Mouse (Mus musculus): ENCODE results near the gene Gpr89.

DNA sequence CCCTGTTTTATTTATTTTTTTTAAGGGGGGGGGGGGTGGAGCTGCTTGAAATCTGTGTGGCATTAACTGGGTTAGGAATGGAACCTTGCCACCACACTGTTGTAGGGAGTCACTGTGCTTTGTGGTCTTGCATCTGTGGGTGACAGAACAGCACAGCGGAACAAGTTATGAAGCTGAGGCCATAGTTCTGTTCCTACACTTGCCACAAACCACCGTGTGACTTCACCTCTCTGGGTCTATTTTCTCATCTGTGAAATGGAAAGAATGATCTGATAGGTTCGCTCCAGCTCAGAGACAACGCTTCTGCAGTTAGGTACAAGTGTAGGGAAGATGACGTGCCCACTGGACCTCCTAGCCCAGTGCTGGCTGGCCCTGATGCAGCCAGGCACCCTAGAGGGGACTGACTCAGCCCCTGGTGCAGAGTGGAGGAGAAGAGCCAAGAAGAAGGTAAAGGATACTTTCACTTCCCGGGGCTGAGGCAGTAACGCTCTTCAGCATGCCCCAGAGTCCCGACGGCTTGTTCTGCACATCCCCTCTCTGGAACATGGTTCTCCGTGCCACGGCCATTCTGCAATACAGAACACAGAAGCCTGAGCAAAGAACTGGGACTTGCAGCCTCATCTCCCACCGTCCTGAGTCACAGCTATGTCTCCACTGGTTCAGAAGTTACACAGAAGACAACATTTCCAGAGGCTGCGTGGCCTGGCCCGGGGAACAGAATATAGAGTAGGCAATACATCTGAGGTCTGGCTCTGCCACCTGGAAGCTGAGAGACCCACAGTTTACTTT, 22.9 kb downstream of the Gpr89 start:
- TF ChIP-seq GATA1 (IDR thresholded peaks at IDR 0.05; ENCODE audit: low read length) (no peak), TAL1 (IDR thresholded peaks at IDR 0.05; ENCODE audit: low read length) (no peak)

All from erythroblast, embryonic 14.5 days (primary cell).